Mouse (Mus musculus) urinary bladder, postnatal 10 days (tissue): Measurements from ENCODE around the gene Ebp.

Source experiments
- DNase-seq: peaks from one replicate; pipeline ENCODE4 v3.0.0; 2022; ENCODE audit warnings: low spot score

Ebp gene

DNA sequence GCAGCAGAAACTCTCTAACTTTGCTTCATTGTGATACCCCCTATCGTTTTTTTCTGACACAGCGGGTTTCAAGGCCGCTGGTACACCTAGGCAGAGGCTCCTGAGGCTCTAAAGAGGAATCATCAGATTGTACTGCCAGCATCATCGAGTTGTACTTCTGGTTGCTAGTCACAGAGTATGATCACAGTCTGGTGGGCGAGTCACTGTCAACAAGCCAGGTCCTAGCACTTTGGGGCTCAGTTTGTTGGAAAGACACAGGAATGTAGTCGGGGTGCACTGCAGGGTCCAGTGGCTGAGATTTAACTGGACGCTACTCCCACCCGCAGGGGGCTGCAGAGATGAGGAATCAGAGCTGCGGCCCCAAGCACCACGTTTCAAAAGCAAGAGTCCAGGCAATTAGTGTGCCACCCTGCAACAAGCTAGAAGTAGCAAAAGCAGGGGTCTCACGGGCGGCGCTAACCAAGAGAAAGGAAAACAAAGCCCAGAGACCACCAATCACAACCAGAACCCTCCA is 1.1 kb downstream of the Ebp start:
- no peak for DNase-seq

DNA sequence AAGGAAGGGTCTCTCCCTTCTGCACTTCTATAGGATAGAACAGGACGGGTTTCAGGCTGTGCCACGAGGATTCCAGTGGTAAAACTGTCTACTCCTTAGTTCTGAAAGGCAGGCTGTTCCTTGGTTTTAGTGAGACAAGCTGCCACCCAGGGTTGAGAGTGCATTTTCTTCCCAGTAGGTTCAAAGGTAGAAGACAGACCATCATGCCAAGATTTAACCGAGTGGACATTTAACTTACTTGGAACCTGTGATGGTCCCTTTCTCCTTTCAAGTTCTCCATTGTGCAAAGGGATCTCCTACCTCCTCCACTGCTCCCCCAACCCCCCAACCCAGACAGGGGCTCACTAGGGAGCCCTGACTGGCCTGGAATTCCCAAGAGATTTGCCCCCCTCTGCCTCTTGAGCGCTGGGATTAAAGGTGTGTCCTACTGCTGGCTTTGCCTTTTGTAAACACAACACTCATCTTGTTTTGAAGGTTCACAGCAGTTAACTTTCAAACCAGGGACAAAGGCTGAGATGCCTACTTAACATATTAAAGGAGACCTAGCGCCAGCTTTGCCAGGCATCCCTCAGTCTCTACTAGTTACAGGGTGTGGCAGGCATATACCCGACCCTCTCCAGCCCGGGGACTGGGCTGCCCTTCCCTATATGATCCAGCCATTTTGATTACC is 10.3 kb downstream of the Ebp start:
- DNase-seq = no peak

DNA sequence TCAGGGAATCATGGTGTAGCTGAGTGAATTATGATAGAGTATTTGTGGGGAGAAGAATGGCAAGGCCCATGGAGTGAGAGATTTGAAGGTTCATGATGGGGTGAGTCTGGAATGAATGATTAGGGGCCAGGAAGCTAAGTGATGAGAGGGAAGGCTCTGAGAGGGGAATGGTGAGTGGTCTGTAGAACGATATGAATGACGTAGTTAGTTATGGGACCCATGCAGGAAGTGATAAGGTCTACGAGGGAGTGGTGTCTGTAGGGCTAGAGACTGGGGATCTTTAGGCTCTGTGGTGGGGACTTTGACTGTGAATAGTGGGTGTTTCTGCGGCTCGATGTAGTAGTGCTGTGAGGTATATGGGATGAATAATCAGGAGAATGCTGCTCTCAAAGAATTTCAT is 13.7 kb downstream of the Ebp start:
- DNase-seq = no peak

DNA sequence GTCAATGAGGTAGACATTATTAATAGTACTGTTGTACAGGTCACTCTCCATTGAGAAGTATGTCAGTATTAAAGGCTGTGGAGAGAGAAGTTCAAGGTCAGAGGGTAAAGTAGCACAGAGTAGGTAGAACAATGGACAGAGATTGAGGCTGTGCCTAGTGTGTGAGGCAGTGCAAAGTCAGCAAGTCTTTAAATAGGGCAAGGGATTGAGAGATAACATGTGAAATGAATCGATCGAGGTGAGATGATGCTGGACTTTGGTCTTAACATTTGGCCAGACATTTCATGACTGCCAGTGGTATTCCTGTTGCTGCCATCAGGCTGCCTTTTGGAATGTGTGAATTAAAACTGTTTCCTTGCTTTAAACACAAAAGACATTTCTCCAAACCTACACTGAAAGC is 14.4 kb downstream of the Ebp start:
- no peak for DNase-seq

DNA sequence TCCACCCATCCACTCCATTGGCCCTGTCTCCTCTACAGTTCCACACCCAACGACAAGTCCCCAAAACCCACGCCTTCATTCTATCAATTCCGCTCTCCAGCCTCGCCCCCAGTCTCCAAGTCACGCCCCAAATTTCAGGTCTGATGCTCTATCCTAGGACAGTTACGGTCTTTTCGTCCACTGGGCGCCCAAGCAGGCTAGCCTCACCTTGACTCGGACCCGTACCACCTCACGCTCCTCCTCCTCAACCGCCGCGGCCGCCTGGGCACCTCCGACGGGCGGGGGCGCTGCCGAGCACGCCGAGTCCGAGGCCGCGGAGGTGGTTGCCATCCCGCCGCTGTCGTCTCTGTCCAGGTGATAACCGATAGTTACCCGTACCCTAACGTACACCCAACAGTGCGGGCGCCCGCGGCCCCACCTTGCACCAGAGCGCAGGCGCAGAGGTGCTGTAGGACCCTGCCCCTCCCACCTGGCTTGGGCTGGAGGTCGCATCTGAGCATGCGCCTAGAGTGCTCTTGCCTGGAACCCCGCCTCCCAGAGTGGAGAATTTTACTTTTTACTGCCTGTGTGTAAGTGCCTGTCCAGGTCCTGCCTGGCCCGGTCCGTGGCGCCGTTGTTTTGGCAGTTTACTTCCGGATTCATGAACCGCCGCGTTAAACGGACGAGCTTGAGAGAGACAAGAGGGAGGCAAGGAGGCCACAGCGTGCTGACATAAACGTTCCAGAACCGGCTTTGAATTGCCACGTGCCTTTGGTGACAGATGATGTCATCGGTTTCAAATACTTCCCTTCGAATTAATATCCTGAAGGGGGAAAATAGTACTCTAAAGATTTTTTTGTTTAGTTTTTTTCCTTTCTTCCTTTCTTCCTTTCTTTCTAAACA is 17.6 kb downstream of the Ebp start, which contains the start of gene Tbc1d25:
TSS of gene Tbc1d25 (minus strand) at position 678 of the 882 bp plus-strand sequence.
- peak; percentile 17 for DNase-seq

DNA sequence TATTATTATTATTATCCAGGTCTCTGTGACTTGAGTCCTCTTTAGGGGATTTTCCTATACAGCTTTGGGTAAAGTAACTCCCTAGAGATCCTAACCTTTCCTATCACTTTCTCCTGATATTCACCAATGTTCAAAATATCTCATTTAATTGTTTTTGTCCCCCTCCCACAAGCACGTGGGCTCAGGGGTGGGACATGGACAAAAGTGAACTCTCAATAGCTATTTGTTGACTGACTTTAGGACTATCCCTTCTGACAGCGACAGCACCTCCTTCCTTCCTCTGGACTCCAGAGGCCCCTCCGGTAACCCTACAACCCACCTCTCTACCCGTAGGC is 18.2 kb downstream of the Ebp start:
- DNase-seq = no peak

DNA sequence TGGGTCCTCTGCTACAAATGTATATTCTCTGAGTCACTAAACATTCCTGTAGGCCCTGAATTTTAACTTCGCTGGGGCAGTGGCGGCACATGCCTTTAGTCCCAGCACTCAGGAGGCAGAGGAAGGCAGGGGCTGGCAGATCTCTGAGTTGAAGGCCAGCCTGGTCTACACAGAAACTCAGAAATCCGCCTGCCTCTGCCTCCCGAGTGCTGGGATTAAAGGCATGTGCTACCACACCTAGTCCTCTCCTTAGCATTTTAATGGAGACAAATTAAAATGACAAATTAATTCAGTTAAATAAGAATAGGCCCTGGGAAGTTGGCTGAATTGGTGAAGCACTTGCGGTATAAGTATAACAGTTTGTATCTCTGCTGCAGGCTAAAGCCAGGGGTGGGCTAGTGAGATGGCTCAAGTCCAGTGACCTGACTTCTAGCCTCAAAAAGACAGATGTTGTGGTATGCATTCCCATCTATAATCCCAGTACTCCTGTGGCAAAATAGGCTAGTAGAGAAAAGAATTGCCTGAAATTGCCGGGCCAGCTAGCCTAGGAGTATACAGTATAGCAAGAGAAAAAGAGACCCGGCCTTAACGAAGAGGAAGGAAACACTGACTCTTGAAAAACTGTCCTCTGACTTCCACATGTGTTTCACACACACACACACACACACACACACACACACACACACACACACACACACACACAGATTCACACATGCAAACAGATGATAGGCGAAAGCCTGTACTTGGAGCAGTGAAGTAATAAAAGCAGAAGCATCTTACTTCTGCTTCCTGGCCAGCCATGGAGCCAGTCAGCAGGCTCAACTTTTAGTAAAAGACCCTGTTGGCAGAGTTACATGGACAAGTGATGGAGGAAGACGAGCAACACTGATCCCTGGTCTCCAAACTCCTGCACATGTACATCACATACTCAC is 25.3 kb downstream of the Ebp start:
- no peak for DNase-seq

DNA sequence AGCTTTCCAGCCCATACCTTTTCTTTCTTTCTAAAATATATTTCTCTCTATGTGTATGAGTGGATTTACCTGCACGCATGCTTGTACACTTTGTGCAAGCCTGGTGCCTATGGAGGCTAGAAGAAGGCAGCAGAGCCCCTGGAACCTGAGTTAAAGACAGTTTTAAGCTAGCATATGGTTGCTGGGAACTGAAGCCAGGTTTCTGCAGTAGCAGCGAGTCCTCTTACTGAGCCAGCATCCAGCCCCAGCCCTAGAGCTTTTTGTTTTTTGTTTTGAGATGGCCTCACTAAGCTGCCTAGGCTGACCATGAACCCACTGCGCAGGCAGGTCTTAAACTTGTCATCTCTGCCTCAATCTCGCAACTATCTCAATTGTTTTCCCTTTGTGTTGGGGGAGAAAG is 28.8 kb downstream of the Ebp start:
- no peak for DNase-seq

DNA sequence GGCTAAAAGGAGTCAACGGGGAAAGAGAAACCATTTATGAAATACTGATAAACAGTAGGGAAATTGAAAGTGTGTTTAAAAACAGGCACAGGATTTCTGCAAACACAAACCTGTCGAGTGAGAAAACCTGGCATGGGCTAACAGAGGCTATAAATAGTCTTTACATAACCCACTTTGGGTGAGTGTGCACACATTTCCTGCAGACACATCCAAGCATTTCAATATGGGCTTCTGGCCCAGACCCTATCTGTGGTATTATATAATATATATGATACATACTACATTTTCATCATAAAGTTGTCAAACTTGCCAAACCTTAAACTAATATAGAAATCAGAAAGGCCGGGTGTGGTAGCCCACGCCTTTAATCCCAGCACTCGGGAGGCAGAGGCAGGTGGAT is 30.2 kb downstream of the Ebp start:
- DNase-seq = no peak

DNA sequence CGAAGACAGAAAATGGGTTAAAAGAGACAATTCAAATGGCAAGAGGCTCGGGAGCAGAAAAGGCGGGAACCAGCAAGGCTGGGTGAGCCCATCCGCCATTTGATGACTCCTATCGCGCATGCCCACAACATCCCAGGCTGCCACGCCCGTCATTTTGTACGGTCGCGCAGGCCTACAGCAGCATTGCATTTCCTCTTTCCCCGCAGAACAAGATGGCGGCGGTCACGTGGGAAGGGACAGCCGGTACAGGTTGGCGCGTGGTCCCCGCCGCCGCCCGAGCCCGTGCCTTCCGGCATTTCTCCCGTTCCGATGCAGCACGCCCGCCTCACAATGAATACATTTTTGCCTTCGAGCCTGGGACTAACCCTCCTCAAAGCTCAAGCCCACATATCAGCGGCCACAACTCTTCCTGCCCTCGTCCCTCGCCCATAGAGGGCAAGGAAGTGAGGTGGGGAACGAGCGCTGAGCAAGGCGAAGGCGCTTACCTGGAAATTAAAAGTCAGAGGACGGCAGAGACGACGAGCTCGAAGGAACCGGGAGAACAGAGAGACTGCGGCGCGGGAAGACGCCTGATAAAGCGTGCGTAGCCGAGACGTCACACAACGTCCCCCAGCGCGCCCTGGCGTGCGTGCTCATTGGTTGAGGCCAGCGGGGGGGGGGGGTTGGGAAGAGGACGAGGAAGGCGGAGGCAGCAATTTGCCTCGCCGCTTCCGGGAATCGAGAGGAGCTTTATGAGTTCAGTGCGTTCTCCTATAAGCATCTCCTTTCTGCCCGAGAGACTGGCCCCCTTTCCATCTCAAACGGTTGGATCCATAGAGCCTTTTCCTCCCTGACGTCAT is 47.9 kb downstream of the Ebp start, which contains the start of gene Rbm3:
TSS of gene Rbm3 (minus strand) at position 728 of the 839 bp plus-strand sequence.
- peak; percentile 33 for DNase-seq

DNA sequence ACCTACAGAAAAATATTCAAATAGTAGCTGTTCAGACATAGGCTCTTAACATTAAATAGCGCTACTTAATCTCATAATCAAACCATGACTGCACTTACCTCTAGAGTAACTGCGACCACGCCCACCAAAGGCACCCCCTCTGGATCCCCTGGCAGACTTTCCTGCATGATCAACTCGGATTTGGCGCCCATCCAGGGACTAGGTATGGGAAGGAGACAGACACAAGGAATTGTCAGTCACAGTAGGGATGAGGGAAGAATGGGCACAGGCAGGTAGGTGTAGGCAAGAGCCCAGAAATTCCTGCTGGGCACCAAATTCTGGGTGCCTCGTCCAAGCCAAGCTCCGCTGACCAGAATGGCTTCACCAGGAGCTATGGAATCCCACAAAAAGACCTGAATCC is 49.6 kb downstream of the Ebp start:
- no peak for DNase-seq

DNA sequence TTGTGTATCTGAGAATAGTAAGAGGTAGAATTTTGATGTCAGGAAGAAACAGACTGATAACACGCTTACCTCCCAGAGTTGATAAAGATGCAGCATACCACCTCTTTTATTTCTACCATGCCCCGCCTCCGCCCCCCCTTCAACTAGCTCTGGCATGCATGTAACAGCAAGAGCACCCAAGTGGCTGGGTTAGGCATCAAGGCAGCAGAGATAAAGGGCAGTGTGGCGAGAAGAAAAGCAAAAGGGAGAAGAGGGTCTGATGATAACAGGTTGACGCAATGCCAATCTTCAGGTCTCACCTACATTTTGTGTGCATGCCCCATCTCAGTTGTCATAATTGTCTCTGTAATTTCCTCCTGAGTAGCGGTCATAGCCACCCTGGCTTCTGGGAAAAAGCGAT is 50.4 kb downstream of the Ebp start:
- no peak for DNase-seq

DNA sequence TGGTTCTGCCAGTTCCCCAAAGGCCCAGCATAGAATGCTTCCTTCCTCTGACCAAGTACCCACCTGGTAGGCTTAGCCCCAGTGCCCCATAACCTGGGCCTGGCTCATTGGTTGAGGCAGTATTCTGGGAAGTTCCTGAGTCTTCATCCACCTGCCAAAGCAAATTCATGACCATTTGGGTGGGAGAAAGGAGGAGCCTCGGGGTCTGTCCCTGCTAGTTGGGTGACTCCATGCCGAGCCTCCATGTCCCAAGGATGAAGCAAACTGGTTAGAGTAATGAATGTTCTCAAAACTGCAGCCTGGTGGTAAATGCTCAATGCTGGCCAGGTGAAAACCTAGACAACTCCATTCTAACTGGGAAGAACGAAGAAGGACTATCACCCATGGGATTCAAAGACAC is 52.3 kb downstream of the Ebp start:
- no peak for DNase-seq

DNA sequence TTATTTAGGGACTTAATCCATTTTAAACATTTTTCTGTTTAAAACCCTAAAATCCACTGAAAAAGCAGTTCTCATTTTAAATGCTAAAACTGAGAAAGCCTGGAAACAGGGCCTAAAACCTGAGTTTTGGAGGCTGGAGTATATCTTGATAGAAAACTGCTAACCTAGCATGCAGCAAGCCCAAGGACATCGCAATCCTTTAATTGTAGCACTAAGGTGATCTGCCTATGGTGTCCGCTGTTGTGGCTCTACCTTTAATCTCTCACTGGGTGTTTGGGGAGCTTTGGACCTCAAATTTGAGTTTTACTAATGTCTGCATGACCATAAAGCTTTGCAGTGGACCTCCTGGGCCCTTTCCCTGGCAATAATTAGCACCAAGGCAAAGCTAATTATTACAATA is 52.9 kb downstream of the Ebp start:
- no peak for DNase-seq

DNA sequence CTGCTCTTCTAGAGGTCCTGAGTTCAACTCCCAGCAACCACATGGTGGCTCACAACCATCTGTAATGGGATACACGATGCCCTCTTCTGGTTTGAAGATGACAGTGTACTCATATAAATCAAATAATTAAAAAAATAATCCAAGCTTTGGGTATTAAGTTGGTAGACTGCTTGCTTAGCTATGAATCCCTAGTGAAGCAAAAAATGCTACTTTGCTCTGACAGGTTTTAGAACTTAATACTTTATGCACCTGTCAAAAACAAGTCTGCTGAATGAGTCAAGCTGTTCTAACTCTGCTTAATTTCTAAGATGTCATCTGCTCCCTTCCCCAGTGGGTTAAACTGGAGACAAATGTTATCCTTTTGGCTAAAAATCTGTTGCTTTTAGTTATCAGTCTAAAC is 53.8 kb downstream of the Ebp start:
- no peak for DNase-seq

DNA sequence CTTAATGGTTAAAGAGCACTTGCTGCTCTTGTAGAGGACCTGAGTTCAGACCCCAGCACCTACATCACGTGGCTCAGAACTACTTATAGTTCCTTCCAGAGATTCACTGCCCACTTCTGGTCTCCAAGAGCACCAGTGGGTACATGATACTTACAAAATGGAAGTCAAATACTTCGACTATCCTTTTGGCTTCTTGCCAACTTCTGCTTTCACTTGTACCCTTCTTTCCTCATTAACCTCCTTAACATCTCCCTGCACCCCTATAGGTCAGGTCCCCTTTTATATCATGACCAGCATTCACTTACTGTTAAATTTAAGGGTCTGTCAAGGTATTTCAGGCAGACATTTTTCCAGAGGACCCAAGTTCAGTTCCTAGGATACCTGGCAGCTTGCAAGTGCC is 57.4 kb downstream of the Ebp start:
- no peak for DNase-seq
